Mouse (Mus musculus): ENCODE measurements around the gene Gja8. TPM values are rescaled to one million over a fixed set of nuclear protein-coding genes. Genes with fewer than 3 reads are reported as not detected.

Gja8 gene
- total RNA-seq (2021) = not detected
- long read RNA-seq, experiment 1 = 0 reads
- long read RNA-seq, experiment 2 = 0 reads

DNA sequence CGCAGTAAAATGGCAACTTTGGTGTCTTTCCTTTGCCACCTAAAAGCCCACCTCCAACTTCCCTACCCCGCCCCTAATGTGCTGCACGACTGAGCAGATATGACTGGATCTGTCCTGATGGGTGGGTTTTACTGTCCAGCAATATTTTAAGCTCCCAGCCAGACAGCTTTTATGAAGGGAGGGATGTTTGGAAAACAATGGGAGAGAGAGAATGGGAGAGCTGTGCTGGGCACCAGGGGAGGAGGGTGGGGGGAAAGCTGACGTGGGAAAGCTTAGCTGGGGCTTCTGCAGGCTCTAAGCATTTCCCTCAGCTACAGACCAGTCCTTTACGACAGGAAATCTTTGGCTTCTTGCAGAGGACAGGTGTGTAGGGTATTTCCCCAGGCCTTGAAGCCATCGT is at the start of gene Gja8:
Gene Gja8 (minus strand): TSS at position 101 of the 400 bp plus-strand sequence.
- no peak for DNase-seq (ENCODE audit: low spot score)

DNA sequence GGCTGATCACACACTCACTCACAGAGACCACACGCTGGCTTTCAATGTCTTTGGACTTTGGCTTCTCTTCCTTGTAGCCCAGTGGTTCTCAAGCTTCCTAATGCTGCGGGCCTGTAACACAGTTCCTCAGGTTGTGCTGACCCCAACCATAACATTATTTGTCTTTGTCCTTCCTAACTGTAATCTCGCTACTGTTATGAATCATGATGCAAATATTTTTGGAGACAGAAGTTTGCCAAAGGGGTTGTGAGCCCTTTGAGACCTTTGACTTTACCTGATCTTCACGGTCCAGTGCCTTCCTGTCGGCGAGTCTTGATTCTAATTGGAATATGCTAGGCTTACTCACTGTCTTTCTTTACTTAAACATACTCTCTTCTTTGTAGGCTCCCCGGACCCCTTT is 48.6 kb upstream of the Gja8 start:
- no peak for DNase-seq (ENCODE audit: low spot score)

DNA sequence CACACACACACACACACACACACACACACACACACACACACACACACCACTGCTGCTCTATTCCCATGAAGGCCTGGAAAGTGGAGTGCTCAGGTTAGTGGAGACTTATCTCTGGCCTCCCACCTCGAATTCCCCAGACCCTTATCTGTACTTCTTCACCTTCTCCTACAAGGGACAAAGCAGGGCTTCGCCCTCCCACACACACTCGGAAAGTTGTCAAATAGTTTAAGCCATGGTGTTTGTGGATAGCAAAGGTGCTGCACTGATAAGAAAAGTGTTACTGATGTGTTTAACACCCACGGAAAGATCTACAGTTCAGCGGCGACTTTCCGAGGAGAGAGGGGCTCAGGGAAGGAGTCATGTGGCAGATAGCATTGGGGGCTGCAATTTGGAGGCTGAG is 45.2 kb upstream of the Gja8 start:
- no peak for DNase-seq (ENCODE audit: low spot score)

DNA sequence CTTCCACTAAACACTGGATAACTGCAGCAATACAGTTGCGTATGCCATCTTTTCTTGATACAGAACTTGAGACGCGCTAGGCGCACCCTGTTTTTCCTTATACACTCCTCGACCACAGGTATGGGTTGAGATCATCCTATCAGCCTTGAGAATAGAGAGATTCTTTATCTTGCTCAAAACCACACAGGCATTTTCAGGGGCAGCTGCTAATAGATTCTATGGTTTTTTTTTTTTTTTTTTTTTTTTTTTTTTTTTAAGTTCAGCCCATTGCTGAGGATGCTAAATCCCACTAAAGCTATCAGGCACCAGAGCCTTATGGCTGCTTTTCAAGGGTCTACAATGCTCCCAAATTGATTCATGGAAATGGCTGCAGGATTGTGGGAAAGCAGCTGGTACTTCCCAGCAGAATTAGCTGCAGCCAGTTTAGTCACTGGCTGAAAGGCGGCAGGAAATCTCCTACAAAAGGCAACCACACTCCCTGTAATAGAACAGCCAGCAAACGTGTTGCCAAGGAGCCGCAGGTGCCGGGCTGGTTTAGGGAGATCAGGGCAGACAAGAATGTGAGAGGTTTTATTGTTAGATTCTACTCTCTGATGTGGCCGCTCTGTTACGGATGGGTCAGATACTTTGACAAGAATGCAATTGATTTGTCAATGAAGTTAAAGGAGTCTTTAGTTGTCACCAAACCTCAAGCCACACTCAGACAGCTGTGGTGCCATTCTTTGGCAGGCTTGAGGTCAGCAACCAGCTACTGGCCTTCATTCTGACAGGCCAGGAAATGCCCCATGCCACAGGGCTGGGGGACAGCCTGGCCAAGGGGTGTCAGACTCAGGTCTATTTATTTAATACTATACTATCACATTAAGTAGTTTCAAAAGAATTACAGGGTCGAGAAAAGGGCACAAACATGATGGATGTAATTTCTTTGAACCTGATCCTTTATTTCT is 37.5 kb upstream of the Gja8 start:
- no peak for DNase-seq (ENCODE audit: low spot score)

DNA sequence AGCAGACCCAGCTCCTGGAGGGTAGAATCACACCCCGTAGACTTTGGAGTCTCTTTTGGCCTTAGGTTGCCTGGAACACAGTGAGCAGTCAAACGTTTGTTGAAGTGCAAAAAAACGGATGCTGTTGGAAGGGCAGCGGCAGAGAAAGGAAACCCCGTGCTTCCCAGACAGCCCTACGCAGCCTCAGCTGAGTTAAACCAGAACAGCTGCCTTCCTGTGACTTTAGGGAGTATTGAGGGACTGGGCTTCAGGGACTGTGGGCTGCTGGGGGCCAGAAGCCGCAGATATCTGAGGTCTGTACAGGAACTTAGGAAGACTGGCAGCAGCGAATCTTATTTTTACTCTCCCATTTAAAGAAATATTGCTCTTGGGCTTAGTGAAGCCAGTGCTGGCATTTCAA is 34.8 kb upstream of the Gja8 start:
- no peak for DNase-seq (ENCODE audit: low spot score)

DNA sequence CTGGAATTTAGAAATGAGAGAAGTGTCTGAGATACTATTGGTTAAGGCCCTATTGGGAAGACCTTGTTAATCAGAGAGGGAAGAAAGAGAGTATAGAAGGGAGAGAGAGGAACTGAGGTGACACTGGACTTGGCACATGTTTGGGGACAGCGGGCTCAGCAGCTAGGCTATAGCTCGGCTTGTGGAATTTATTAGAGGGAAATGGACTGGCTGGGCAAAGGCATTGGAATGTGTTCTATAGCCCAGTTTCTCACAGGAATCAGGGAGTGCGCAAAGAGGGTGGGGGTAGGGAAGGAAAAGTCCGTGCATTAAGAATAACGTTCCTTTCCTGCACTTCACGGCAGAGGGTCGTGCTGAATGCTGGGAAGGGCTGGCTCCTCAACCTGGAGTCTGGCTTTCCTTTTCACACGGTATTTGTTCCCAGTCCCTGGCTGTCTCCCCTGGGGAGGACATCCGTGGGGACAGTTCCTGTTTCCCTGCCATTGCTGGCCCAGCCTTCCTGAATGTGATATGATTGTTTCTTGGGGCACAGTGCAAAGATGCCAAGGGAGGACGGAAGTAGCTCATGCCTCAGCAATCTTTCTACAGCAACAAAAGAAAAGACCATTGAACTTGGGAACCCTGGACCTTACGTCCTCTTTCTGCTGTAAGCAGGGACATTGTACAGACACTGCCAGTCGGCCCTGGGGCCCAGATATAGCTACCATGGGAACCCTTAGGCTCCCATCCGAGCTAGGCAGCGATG is 27.8 kb upstream of the Gja8 start:
- no peak for DNase-seq (ENCODE audit: low spot score)

DNA sequence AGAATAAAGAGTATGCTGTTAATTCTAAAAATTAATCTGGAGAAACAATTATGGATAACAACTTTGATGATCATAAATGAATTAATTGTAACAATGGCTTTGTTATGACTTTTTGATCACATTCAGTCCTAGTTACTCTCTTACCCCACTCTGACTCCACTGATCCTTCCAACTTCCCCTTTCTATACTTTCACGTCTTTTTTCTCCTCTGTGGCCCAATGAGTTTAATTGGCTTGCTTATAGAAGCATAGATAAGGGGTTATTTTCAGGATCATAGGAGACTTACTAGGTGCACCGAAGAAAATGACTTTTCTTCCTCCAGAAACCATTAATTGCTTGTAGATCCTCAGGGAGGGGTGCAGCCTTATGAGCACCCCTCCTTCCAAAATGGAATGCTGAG is 16.9 kb upstream of the Gja8 start:
- no peak for DNase-seq (ENCODE audit: low spot score)

DNA sequence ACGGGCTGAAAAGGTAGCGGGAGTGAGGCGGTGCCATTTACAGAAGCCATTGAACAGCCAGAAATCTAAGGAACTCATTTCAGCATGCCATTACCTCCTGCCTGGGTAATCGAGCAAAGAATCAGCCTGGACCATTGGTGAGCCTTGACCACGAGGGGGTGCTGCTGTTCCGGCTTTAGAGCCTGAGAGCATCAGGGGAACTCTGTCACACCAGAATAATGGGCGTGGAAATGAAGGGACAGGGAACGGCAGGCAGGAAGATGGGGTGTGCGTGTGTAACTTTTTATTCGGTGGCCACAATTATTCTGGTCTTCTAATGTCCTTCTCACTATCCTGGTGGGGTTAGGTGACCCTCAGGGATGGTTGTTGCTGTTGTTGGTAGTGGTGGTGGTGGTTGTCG is 12.9 kb upstream of the Gja8 start:
- peak; percentile 81 for DNase-seq (ENCODE audit: low spot score)

DNA sequence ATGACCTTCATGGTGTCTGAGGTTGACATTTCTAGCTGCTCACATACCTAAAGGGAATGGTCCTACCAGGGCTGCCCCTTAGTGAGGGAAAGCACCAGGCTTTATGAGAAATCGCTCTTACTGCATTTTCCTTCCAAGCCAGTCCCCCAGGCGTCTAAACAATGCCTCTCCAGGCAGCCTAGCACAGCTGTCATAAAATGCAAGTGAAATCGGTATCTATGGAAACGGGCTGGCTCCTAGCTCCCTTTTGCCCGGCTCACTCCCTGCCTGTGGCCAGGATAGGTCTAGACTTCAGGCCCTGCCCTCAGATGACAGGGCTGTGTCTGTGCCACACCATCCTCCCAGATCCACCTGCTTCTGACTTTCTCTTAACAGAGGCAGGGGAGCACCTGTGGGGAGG is 11.8 kb upstream of the Gja8 start:
- DNase-seq (ENCODE audit: low spot score) = no peak

DNA sequence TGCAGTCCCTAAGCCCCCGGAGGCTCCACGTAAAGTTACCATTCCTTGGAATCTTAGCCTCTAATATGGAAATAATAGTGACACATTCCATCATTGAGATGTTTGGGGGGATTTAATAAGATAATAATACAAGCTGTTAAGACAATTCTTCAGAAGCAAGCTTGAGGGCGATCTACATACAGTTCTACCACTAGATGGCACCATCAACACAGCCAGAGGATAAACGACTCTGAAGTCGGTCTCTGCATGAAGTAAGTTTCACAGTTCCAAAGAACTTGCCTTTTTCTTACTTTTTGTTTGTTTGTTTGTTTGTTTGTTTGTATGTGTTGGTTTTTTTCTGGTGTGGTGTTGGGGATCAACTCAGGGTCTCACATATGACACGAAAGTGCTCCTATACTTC is 10.4 kb upstream of the Gja8 start:
- DNase-seq (ENCODE audit: low spot score) = peak; percentile 21

DNA sequence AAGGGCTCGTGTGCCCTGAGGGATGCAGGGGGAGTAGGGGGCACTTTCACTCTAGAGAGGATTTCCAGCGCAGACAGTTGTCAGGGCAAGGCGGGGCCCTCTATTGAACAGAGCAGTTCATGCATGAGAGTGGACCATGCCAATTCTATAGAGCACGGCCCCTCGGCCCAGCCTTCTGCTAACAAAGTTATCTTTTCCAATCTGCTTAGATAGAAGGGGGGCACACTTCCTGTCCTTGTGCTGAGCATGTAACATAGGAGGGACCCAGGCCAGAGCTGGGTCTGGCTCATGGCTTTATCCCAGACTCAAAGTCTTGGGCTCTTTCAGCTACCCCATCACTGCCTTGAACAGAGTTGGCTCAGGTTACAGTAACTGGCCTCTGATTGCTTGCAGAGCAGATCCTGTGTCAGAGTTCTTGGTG is 5.5 kb upstream of the Gja8 start:
- no peak for DNase-seq (ENCODE audit: low spot score)

DNA sequence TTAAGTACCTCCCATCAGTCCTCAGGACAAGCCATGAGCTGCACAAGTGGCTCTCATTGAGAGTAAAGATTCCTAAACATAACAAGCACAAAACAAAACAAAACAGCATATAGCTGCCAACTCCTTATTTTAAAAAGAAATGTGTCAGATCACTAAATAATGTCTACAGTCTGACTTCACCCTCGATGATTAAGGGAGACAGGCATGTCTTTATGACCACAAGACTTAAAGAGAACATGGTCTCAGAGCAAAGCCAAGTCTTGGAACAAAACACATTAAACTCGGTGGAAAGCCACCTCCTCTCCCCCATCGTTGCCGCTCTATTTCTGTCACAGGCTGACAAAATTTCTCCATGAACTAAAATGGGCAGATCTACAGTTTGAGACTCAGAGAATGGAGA is 1.2 kb downstream of the Gja8 start:
- no peak for DNase-seq (ENCODE audit: low spot score)

DNA sequence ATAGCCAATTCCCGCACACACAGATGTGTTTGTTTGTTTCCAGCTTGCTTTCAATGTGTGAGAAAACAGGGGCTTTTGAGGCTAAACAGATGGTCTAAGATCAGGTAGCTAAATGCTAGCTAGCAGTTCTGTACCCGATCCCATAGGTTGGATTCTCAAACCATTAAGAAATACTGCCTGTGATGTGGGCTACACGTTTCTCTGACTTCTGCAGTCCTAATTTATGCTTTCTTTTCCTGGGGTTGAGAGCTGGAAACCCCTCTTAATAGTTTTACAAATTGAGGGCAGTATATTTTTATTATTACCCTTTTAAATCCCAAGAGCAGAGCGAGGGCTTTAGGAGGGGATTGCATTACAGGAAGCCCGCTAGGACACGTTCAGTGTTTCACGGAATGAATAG is 4.8 kb downstream of the Gja8 start:
- no peak for DNase-seq (ENCODE audit: low spot score)

DNA sequence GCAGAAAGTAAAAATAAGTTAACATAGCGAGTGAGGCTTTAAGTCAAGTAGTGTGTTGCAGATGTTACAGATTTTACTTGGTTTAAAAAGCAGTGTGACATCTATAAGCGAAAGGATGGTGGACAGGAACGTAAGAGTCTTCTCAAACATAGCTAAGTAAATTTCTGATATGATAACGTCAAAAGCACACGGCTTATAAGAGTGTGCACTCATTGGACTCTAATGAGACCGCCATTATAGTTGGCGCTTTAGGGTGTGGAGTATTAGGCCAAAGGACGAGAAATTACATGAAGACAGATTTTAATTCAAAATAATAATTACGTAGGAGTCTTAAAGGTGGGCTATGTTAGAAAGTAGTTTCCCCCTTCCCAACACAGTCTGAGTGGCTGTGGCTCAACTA is 20.2 kb downstream of the Gja8 start:
- no peak for DNase-seq (ENCODE audit: low spot score)

DNA sequence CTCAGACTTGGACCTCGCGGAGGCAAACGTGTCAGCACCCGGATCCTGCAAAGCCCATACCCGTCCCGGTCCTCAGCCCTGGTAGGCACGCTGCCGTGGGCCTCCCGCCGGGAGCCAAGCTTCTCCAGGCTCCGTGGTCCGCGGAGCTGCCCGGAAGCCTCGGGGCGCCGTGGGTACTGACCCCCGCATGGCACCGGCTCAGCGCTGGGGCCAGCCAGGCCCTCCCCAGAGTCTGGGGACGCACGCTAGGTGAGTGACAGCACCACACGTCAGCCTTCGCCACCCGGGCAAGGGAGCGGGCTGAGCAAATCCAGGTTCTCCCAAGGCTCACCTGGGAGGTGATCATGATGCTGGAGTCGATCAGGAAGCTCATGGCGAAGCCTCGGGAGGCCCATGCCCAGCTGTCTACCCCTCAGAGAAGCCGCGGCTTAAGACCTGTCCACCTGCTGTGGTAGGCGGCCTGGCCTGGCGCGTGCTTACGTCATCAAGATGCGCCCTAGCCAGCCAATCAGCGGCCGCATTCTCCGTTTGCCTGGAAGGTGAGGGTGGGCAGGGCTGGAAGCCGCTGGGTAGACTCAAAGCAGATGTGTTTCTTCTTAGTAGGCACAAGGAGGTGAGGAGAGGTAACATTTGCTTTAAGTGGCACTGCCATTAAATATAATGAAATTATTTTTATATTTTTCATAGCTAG is 20.8 kb downstream of the Gja8 start, which contains the start of gene Gpr89:
Gene Gpr89 (minus strand): TSS at position 496 of the 691 bp plus-strand sequence.
- peak; percentile 91 for DNase-seq (ENCODE audit: low spot score)

DNA sequence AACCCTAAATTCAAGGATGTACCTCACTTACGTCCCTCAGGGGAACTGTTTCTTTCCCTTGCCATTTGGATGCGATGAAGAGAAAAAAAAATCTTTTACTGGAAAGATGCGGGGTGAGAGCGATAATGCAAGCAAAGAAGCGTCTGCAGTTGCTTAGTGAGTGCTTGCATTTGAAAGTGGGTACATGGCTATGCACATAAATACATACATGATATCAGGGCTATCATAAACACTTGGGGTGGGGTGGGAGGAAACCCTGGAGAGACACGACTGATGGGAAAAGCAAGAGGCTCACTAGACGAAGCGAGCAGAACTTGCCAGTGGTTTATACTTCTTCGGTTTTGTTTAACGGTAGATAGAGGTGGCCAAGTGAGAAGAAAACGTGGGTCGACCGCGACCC is 21.4 kb downstream of the Gja8 start, which contains the start of gene Gja5:
Gene Gja5 (plus strand): TSS at position 301 of the 400 bp plus-strand sequence.
- no peak for DNase-seq (ENCODE audit: low spot score)

DNA sequence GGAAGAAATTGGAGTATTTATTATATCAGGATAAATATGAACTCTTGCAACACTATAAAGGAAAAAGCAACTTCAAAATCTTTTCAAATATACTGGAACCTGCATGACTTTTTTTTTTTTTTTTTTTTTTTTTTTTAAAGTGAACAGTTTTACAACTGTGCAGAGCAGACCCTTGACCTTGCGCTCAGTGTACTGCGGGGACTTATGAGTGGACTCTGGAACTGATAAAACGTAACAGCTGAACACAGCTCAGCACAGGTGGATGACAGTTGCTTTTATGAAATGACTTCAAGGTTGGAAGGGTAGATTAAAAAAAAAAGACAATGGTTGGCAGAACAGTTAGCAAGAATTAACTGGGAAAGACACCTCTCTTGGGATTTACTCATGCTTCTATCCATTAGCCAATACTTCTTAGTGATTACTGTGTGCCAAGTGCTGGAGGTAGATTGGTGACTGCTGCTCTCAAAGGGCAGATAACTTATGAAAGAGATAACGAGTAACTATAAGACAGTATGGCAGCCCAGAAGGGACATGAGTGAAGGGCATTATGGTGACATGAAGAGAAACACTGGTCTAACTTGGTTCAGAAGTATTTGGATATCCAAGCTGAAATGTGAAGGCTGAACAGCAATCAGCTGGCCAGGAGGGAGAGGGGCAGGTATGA is 23.4 kb downstream of the Gja8 start:
- no peak for DNase-seq (ENCODE audit: low spot score)

DNA sequence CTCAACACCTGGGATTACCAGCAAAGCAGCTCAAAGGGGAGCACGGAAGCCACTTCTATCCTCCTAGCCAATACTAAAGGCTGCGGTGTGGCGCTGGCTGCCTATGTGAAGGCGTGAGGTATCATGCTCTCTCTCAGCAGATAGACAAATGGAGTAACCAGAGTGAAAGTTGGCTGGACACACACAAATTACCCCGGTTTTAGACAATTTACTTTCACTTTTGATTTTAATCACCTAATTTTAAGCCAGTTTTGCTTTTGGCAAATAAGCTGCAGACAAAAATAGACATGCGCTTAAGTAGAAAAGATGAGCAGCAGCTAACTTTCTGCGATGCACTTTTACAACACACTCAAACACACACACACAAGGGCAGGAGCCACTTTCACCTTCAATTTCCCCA is 42.1 kb downstream of the Gja8 start:
- no peak for DNase-seq (ENCODE audit: low spot score)

DNA sequence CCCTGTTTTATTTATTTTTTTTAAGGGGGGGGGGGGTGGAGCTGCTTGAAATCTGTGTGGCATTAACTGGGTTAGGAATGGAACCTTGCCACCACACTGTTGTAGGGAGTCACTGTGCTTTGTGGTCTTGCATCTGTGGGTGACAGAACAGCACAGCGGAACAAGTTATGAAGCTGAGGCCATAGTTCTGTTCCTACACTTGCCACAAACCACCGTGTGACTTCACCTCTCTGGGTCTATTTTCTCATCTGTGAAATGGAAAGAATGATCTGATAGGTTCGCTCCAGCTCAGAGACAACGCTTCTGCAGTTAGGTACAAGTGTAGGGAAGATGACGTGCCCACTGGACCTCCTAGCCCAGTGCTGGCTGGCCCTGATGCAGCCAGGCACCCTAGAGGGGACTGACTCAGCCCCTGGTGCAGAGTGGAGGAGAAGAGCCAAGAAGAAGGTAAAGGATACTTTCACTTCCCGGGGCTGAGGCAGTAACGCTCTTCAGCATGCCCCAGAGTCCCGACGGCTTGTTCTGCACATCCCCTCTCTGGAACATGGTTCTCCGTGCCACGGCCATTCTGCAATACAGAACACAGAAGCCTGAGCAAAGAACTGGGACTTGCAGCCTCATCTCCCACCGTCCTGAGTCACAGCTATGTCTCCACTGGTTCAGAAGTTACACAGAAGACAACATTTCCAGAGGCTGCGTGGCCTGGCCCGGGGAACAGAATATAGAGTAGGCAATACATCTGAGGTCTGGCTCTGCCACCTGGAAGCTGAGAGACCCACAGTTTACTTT is 43.6 kb downstream of the Gja8 start:
- DNase-seq (ENCODE audit: low spot score) = no peak

DNA sequence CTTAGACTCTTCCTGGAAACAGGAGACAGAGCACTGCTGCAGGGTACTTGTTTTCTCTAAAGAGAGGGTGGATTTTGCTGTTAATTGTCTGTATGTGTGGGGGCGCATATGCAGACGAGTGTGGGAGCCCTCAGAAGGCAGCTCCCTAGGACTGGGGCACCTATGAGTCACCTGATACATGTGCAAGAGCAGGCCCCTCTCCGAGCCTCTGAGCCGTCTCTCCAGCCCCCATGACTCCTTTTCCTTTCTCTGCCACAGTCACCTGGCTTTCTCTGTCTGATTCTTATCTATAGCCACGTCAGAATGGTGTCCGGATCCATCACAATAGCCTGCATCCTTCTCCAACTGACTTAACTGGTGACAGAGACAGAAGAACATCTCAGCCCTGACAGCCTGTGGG is 44.3 kb downstream of the Gja8 start:
- DNase-seq (ENCODE audit: low spot score) = no peak

DNA sequence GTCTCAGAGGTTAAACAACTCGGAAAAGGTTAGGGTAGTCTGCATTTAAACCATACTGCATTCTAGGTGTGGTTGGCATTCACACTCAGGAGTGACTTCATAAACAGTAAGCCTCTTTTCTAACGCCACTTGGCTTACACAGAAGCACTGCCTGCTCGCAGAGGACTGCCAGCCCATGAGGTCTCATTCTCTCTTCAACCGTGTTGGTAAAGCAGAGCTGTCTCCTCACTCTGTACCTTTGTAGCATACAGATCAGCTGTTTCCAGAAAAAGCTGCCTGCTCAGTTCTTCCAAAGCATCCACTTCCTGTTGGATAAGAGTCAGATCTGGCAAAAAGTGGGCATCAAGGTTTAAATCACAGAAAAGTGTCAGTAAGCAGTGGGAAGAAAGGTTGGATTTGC is 45.4 kb downstream of the Gja8 start:
- DNase-seq (ENCODE audit: low spot score) = no peak

Measured in gastrocnemius, adult 18-20 months (tissue).